Mouse (Mus musculus) induced T-regulatory cell, adult 2 months (primary cell): ENCODE data around the gene Zfpm1.

ENCODE experiments used
- DNase-seq: peaks from one replicate; pipeline ENCODE4 v3.0.0-alpha.2; 2012; ENCODE audit warnings: low read depth

Gene Zfpm1

DNA sequence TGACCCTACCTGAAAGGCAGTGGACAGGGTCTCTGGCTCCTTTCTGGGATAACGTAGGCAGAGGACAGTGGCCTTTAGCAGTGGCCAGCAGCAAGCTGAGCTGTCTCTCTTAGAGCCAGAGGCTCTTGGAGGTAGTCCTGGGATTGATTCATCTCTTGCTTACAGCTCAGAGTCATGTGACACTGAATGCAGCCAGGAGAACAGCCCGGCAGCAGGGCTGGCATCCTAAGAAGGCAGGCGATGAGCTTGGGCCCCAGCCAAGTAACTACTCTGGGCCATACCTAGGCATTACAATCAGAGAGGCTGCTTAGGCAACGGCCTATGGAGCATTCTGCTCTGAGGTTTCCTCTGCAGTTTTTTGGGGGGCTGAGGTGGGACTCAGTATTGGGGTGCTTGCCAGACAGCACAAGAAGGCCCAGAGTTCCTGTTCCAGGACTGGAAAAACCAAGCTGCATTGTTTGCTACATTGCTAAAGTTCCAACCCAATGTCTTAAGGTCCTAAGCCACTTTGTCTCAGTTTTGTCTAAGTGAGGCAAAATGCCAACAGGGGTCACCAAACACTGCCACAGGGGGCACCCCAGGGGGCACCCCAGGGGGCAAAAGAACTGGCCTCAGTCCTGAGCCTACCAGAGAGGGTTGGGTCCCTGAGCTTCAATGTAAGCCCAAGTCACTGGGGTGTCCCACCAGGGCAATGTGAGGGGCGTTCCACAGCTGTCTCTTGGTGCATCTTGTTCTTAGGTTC is 66.0 kb downstream of the Zfpm1 start:
- no peak for DNase-seq

DNA sequence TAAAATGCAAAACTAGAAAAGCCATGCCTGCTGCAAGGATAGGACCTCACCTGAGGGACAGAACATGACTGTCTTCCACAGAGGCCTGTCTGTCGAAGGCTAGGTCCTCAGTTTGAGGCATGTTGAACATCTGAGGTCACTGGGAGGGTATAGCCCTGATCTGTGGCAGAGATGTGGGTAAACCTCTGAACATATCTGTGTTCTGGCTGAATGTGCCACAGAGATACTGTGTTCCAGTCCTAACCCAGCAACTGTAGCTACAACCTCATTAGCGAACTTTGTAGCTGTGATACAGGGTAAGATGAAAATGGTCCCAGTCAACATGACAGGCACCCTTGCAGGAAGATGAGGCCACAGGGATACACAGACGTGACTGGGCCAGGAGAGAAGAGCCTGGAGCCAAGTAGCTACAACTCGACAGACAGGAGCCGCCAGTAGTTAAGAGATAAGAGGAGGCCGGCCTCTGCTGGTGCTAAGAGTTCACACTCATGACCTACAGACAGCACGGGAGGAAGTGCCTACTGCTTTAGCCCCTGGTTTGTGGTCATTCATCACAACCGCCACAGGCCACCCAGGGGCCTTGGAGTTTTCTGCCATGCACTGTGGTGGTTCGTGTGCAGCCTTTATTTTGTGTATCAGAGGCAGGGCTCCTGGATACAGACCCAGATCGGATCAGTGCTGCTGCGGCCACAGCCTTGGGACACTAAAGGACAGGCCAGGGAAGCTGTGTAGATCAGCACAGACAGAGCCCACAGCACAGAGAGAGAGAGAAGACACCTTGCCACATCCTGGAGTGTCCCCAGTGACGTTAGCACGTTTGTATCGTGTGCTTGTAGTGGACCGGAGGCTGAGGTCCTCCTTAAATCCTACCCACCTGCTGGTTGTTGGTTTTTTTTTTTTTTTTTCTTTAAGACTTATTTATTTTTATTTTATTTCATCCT is 67.7 kb downstream of the Zfpm1 start:
- DNase-seq: no peak

DNA sequence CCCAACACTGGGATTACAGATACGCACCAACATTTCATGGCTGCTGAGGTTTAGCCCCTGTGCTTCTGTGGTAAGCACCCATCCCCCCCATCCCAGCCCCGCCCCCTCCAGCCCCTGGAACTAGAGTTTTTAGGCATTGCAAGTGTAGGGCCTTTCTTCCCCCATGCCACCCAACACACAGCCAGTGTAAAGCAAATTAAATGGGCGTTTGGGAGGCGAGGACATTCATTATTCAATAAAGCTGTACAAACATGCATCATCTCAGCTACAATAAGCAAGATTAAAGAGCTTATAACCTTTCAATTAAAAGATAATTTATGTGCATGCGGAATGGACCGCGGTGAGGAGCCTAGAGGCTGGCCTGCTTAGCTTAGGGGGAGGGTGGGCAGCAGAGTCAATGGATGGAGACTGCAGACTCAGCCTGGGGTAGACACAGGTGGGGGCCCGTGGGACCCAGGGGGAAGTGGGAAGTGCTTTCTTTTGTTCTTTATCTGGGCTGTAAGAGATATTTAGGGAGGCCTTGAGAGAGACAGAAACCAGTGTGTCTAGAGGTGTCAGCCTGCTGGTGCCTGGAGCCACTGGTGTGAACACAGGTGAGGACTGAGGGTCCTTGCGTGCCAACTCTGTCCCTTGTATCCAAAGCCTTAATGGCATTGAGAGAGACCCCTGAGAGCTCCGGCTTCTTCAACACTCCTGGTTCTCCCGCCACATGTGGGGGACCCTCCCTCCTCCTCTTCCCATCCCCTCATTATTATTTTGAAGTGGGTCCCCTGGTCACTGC is 68.6 kb downstream of the Zfpm1 start:
- no peak for DNase-seq

DNA sequence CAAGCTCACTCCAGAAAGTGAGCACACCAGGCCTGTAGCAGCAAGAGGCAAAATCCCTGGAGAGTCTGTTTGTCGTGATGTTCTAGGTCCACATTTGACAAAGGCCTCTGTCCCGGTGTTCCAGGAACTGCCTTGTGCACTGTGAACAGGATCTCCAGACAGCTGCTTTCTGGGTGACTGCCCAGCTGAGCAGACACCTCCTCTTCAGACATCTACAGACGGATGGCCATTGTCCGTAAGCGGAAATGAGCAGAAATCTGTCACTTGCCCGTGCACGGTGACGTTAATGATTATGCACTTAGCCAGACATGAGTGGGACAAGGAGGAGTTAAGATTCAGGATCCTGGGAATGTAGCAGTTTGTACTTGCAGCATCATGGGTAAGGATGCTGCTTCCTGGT is 72.2 kb downstream of the Zfpm1 start:
- no peak for DNase-seq

DNA sequence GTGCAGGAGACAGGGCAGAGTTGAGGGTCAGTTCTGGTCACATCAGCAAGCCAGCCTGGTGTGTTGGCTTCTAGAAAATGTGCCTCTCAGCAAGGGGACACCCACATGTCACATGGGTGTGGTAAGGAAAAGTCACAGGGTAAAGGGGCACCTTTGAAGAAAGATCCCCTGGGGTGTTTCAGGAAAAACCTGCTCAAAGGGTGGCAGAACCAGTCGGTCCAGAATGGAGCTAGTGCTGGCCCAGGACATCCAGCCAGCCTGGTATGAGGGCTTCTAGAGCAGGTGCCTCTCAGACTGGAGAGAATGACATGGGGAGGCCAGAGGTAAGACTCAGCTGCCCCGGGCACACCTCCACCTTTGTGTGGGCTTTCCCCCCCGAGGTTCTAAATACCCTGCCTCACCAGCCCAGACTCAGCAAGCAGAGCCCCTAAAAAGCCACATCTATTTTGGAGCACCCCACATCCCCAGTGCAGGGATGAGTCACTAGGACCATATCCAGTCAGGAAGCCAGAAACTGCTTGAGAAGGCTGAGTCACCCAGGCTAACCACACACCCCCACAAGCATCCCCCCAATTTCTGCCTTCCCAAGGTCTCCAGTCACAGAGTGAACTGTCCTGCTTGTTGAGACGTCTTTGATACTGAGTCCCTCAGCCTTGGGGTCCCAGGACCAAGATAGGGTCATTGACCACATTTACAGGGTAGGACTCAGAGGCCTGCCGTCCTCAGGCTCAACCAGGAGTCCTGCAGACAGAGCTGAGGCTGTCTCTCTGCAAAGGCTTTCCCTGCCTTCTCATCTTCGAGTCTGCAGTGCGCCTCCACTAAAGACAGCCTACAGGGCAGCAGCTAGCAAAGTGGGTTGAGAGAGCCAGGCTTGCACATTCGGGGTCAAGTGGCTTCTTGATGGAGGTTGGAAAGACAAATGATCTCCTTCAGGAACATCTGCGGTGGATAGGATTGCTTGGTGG is 74.0 kb downstream of the Zfpm1 start:
- no peak for DNase-seq

DNA sequence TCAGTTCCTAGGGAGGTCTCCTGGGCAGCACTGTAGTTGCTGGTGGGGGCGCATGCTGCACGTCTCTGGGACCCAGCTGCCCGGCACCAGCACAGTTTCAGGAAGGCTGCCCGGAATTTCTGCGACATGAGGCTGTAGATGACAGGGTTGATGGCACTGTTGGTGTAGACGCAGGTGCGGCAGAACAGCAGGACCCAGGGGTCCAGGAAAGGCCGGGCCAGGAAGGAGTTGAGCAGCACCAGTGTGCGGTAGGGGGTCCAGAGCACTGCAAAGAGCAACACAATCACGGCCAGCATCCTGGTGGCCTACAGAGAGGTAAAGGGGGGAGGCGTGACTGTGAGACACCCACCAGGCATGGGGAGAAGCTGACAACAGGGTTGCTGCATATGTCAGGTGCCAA is 75.3 kb downstream of the Zfpm1 start:
- DNase-seq: no peak

DNA sequence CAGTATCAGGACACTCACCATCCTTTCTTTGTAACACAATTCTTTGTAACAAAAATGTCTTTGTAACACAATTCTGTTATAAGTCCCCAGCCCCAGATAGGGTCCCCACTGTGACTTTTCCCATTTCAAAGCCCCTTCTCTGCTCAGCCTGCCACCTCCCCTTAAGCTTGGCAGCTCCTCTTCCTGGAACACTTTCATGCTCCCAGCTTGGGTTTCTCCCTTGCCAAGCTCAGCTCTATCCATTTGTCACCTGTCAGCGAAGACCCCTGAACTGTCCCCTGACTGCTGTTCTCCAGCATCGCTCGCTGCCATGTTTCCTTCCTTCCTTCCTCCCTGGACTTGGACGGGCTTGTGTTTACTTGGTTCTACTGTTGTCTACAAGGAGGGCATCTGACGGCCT is 75.7 kb downstream of the Zfpm1 start:
- DNase-seq: no peak

DNA sequence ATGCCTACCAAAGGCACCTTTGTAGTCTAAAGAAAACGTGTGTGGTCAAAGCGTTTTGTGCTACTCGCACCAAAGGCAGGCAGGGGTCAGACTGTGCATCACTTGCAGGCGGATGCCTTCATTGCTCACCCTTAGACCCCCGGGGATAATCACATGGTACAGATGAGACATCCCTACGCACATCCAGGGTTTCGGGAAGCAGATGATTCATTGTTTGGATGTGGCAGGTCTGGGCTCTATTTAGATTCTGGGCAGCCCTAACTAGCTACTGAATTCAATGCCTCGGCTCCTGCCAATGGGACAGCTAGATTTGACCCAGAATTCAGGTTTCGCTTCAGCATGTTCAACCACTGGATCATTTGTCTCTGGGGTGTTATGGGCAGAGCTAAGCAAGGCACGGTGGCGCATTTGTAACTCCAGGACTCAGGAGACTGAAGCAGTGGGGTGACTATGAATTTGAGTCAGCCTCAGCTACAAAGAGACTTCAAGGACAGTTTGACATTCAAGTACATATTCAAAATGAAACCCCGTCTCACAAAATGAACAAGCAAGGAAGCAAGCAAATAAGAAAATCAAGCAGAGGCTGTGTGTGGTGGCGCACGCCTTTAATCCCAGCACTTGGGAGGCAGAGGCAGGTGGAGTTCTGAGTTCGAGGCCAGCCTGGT is 77.3 kb downstream of the Zfpm1 start:
- peak; percentile 66 for DNase-seq

DNA sequence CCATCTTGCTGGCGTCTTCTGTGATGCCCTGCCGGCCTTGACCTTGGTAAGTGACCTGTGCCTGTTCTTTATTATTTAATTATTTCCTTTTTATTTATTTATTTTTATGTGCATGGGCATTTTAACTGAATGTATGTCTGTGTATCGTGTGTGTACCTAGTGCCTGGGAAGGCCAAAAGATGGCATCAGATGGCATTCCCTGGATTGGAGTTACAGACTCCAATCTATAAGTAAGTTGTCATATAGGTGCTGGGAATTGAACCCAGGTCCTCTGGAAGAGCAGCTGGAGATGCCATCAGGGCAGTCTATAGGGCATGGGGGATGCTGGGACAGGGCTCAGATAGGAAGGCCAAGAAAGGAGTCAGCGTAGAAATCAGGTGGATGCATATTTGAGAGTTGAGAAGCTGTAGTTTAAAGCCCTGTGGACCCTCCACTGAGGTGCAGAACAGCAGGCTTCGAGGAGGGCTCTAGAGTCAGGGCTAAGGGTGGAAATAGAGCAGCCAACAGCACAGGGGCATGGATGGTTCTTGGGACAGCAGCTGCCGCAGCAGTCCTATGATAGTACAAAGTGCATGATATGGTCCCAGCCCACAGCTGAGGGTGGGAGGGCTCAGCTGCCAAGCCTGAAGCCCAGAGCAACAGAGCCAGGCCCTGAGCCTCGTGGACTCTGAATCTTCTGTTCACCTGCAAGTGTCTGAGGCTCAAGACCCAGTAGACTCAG is 78.9 kb downstream of the Zfpm1 start, which contains the start of gene Trhr2:
TSS of gene Trhr2 (minus strand) at position 51 of the 721 bp plus-strand sequence.
- DNase-seq: no peak

DNA sequence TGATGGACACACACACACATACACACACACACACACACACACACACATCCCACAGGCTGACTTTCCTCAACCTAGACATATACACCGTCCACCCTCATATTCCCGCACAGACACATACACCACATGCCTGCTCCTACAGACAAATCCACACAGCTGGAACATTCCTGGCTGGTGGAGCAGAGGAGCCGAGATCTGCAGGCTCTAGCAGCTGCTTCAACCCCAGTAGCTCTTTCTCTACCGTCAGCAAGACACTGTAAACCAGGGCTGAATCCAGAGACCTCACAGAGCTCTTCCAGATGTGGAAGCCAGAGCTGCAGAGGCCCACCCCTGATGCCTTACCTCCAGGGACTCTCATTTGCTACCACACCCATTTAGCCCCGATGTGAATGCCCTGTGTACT is 80.3 kb downstream of the Zfpm1 start:
- DNase-seq: no peak

DNA sequence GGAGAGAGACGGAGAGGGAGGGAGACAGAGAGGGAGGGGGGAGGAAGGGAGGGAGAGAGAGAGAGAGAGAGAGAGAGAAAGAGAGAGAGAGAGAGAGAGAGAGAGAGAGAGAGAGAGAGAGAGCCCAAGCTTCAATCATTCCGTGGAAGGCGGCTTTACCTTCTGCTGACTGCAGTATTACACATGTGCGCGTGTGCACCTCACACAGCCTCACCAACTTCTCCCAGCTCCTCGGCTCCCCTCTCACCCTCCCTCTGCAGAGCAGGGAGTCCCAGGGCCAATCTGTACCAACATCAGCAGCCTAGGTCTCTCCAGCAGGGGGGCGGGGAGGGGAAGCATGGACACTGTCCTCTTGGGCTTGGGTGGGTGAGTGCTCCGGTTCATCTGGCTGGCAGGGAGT is 81.0 kb downstream of the Zfpm1 start:
- DNase-seq: no peak

DNA sequence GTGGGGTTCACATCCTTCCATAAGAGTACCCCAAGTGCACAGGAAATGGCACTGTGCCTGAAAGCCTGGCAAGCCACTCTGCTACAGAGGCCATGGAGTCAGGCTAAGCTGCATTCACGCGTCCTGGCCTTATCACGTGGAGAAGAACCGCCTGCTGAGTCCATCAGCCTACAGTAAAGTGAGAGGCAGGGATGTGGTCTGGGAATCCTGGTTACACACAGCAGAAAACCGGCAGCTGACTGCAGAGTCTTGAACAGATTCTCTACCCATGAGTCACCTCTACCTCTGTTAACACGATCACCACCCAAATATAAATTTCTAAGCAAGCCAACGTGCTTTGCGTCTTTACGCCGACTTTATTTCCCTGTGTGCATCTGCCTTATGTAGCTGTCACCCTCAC is 86.6 kb downstream of the Zfpm1 start:
- DNase-seq: no peak

DNA sequence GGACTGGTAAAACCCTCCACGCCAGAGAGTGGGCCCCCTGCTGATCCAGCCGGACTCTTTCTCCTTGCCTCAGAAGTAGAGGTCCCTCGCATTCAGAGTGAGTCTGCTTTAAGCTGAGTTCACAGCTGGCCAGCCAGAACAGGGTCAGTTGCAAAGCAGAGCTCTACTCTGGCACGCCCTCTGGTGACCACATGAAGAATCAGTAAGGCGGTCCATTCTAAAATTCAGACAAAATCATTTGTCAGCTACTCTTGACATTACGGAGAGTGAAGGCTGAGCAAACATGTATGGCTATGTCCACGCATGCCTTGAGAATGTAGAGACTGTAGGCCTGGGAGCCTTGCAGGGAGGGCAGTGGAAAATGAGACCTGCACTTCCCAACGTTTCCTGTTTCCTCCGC is 87.7 kb downstream of the Zfpm1 start:
- DNase-seq: peak; percentile 63

DNA sequence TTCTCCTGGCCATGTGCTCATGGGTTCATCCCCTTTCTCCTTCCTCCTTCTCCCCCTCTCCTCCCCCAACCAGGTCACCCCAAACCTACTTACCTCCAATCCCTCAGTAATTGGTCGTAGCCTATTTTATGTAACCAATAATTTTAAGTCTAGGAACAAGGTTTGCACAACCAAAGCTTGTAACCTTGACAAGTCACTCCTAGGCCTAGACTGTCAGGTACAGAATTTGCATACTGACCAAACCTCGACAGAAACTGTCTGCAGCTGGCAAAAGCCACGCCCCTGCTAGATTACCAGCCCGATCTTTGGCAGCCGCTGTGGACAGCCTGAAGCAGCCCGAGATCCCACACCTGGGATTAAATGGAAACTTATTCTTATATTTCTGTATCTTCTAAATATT is 89.8 kb downstream of the Zfpm1 start:
- DNase-seq: no peak

DNA sequence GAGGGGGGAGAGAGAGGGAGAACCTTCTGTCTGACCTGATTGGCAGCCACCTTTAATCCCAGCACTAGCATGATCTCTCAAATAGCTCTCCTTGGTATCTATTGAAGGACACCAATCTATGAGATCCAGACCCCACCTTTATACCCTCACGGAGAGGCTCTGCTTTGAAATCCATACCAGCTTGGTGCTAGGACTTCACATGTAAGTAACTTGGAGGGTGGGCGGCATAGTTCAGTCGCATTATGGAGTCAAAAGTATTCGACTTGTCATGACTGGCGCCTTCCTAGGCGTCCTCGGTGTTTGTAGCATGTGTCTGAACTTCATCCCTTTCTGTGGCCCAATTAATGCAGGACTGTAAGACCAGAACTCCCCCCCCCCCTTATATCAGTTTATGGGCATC is 93.4 kb downstream of the Zfpm1 start:
- peak; percentile 19 for DNase-seq

DNA sequence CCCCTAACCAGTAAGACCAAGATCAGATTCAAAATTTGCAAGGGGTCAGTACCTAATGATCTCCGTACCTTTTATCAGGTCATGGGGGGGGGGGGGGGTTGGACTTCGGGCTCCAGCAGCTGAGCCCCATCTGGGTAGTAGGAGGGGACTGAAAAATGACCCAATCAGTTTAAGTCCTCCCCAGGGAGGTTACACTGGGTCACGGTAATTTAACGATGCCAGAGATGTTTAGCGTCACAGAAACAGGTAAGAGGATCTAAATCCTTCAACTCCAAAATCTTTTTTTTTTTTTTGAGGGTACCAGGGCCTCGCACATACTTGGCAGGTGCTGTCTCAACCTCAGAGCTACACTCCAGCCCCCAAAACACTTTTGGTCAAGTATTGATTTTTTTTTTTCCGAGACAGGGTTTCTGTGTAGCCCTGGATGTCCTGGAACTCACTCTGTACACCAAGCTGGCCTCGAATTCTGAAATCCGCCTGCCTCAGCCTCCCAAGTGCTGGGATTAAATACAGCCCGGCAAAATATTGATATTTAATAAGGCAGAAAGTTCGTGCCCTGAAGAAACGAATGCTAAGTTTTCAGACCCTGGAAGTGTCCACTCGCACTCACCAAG is 93.9 kb downstream of the Zfpm1 start:
- no peak for DNase-seq

DNA sequence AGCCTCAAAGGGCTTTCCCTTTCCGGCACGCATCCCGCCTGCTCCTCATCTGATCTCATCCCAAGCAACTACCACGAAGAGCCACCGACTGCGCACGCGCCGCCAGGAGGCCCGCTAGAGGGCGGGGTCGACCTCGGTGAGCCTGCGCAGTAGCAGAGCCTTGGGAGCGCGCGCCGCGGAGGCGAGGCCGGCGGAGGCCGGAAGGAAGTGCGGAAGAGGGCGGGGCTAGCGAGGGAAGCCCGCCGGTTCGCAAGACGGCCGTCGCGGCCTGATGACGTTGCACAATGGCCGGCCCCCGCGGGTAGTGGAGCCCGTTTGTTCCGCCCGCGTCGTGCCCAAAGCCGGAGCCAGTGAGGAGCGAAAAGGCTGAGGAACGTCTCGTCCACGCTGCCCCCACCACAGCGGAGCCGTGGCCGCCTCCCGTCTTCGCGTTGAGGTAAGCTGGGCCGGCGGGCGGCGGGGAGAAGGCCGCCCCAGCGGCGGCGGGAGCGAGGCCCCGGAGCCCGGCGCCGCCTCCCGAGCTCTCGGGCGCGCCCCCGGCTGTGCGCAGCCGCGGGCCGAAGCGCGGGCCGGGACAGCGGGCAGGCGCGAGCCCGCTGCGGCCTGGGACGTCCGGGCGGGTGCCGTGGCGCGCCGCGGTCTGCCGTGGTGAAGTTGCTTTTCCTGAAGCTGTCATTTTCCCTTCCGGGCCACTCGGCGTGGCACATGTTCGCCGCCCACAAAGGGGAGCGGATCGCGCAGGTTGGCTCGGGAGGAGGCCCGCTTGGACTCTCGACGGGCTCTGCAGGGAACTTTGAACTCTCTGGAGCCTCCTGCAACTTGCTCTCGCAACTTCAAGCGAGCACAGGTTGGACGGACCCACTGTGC is 94.7 kb downstream of the Zfpm1 start, which contains the start of gene Zc3h18:
TSS of gene Zc3h18 (plus strand) at position 245 of the 867 bp plus-strand sequence.
- DNase-seq: peak; percentile 99

DNA sequence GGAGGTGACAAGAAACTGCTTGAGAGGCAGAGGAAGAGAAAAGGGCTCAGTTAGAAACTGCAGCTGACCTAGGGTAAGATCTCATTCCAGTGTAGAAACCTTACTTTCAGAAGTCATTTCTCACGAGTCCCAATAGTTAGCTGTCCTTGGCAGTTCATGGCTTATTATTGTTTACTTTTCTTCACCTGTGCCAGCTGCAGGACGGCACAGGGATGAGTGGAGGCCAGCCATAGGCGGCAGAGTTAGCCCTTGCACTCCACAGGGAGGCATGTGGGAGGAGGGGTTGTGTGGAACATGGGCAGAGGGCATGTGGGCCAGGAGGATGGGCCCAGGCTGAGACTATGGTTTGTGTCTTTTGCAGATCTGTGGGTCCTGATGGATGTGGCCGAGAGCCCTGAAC is 101.1 kb downstream of the Zfpm1 start:
- DNase-seq: no peak
